Mouse (Mus musculus): ENCODE measurements around the gene Ints1.

Ints1 gene

GRCm38 (mm10) chr5:139799801-139800590, 24.5 kb upstream of the Ints1 start:
- DNase-seq (ENCODE audit: low spot score in 2 of 2): no peak

DNA sequence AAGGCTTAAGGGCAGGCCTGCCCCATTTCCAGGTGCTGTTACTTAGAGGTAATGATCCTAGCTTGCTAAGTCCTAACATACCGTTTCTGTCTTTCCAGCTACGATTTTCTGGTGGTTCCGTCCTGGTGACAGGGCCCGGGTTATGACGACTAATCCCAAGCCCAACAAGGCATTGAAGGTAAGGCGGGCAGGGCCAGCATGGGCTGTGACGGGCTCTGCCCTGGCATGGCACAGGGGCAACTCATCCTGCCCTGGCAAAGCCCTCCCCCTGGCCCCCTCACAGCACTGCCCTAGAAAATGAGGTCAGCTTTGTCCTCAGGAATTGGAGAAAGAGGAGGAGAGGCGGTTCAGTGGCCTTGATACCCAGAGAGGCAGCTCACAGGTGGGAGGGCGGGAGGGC, 23.6 kb upstream of the Ints1 start:
- no peak for DNase-seq (ENCODE audit: low spot score in 2 of 2)

DNA sequence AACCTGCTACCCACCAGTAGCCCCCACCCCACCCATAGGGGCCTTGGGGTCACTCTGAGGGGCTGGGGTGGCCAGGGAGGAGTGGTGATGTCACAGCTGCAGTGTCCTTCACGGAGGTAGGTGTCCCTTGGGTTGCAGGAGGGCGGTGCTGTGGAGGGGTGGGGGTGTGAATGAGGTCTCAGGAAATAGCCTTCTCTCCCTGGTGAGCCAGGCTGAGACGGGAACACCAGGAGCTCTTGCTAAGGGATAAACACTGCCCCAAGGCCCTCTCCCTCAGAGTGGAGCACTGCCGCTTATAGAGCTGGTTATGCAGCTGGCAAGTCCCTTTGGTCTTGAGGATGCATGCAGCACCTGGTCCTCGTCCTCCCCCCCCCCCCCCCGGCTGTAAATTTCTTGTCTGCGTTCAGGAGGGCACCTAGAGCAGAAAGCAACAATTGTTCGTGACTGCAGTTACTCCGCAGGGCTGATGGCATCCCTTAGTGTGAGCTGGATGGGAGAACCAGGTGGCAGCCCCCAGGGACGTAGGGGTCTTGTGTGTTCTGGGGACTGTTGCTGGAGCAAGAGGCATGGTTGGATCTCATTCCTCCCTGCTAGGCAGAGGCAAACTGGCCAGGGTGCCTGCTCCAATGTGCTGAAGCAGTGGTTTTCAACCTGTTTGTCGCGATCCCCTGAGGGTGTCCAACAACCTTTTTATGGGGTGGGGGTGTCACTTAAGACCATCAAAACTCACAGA, 22.9 kb upstream of the Ints1 start:
- no peak for DNase-seq (ENCODE audit: low spot score in 2 of 2)

GRCm38 (mm10) chr5:139797473-139798167, 22.1 kb upstream of the Ints1 start:
- peak; percentile 64 to 68 for DNase-seq (ENCODE audit: low spot score in 2 of 2)

GRCm38 (mm10) chr5:139796900-139797299, 21.4 kb upstream of the Ints1 start:
- peak; percentile 56 to 63 for DNase-seq (ENCODE audit: low spot score in 2 of 2)

- DNase-seq (ENCODE audit: low spot score in 2 of 2): no peak
Measured at GRCm38 (mm10) chr5:139796001-139796620, 20.6 kb upstream of the Ints1 start.

DNA sequence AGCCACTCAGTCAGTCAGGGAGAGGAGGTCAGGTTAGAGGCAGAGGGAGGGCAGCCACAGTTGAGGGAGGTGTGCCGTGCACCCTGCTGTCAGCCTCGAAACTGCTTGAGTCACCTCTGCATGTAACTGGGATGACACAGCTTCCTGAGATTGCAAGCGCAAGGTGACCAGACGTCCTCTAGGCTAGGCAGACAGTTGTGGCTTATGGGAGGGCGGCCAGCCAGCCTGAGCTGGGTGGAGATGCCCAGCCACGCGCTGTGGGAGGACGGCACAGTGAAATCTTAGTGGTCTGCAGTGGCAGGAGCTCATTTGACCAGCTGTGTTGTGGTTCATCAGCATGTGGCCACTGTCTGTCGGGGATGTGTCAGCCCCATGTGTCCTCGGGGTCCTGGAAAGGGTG, 19.5 kb upstream of the Ints1 start:
- DNase-seq (ENCODE audit: low spot score in 2 of 2): no peak

- DNase-seq (ENCODE audit: low spot score in 2 of 2): no peak
Measured at GRCm38 (mm10) chr5:139794137-139794536, 18.7 kb upstream of the Ints1 start.

DNA sequence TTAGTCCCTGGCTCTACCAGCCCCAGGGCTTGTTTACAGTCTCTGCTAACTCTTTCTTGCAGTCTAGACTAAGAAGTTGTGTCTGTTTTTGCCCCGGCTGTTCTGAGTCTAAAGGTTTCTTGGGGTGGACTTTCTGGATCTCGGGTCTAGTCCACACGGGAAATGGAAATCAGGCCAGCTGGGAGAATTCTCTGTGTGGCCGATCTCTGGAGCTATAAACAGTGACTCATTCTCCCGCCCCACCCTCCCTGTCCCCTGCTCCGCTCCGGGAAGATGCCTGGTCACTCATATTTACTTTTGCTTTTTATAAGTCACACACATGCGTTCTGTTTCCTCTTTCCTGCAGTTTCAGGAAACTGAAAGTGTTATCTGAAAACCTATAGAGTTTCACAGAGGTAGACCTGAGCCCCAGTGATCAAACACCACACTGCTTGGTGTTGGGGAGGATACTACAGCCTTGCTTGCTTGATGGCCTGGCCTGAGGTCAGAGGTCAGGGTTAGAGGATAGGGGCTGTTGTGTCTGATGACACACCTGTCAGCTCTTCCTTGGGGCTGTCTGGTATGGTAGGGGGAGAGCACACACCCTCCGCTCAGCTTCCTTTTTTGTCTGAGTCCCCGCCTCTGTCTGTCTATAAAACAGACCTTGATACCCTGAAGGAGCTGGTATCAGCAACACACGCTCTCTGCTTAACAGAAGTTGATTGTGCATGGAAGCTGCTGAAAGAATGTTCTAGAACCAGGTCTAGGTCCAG, 18.0 kb upstream of the Ints1 start:
- no peak for DNase-seq (ENCODE audit: low spot score in 2 of 2)

DNA sequence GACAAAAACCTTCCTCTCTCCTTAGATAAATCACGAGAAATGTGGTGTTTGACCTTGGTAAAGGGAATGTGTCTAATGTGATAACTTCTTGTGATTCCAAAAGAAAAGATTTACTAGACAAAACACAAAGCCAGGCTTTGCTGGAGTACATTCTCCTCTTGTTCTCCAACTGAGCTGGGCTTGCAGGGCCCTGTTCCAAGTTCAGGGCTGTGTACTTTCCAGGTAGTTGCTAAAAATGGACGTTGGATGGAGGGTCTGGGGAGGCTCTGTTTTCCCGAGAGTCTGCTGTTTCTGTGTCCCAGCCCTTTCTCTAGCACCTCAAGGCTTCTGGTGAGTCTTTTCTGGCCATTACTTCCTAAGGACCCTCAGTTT, 17.5 kb upstream of the Ints1 start:
- no peak for DNase-seq (ENCODE audit: low spot score in 2 of 2)

GRCm38 (mm10) chr5:139792159-139792775, 16.8 kb upstream of the Ints1 start:
- DNase-seq (ENCODE audit: low spot score in 2 of 2): no peak

DNA sequence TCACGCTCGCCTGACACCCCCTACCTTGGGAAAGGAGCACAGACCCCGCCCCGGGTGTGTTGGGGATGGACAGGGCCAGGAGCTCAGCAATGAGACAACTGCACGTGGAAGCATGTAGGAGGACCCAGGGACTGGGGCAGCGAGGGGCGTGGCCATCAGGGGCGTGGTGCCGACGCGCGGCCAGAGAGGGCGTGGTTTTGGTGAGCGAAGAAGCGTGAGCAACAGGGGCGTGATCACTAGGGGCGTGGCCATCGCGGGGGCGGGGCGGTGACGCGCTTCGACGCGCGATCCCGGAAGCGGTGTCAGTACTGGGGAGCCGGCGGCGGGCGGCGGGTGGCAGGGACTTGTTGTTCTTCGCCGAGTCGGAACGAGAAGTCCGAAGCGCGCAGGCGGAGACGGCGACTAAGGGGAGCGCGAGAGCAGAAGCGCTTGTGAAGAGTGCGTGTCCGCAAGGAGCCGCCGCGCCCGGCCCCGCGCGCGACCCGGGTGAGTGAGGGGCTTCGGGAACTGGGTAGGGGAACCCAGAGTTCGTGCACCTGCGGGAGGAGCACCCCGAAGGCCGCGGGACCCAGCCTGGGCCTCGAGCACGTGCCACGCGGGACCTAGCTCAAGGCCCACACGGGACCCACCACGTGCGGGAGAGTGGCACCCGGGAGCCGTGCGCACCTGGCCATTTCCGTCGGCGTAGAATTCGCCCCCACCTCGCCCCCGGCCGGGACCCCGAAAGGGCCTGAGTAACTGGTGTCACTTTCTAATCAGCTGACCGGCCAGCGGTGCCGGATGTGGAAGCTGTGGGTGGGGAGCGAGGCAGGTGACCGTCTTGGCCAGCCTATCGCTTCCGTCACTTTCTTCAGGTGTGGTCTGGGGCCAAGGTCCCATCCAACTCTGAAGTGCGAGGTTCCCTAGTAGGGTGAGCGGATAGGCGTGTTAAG, 16.0 kb upstream of the Ints1 start, which contains the start of gene Mafk:
Gene Mafk (plus strand): TSS at position 287 of the 932 bp plus-strand sequence.
- peak; percentile 90 for DNase-seq (ENCODE audit: low spot score in 2 of 2)

DNA sequence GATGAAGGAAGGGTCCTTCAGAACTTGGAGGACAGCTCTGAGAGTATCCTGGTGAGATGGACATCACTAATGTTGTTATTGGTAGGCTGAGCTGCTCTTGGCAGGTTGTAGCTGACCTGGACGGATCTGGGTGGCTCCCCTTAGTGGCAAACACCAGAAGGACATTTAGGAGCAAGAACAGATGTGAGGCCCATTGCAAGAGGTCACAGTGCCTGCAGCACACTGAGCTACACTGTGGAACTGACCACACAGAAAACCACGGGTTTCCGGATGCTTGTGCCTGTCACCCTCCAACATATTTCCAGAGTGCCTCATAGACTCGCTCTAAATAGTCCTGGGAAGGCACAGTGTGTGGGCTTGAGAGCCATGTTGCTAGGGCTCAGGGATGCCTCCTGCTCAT, 14.0 kb upstream of the Ints1 start:
- no peak for DNase-seq (ENCODE audit: low spot score in 2 of 2)

- no peak for DNase-seq (ENCODE audit: low spot score in 2 of 2)
Measured at GRCm38 (mm10) chr5:139781406-139781805, 5.9 kb upstream of the Ints1 start.

DNA sequence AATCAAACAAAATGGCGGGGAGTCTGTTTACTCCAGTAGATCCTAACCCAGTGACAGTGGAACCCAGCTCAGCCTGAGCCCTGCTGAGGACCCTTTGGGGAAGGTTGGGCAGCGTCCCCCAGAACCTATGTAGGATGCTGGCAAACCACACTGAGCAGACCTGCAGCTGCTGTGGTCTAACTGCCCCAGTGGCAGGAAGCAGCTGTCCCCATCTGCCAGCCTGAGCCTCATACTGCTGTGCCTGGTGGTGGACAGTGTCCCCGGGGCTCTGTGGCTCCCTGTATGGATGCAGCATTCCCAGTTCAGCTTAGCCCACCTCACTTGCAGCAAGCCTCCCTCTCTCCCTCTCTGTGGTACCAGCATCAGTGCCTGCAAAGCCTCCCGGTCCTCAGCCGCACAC, 1.5 kb upstream of the Ints1 start:
- DNase-seq (ENCODE audit: low spot score in 2 of 2): no peak

- DNase-seq (ENCODE audit: low spot score in 2 of 2): no peak
Measured at GRCm38 (mm10) chr5:139768216-139768615, 7.3 kb downstream of the Ints1 start.

DNA sequence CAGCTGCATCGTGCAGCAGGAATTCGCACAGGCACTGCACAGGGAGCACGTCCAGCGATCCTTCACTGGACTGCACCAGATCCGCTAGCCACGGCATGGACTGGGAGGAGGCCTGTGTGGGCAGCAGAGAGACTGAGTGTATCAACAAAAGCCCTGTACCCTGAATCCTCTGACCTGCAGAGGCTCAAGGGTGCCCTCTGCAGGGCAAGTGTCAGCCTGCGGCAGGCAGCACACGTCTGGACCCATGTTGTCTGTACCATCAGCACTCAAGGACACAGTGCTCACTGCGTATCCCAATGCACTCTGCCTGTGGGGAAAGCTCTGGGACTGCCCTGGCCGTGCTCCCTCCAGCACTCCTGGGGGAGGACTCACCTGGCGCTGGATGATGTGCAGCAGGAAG, 11.2 kb downstream of the Ints1 start:
- DNase-seq (ENCODE audit: low spot score in 2 of 2): no peak

- peak; percentile 79 to 83 for DNase-seq (ENCODE audit: low spot score in 2 of 2)
Measured at GRCm38 (mm10) chr5:139758096-139758495, 17.4 kb downstream of the Ints1 start.

- no peak for DNase-seq (ENCODE audit: low spot score in 2 of 2)
Measured at GRCm38 (mm10) chr5:139756586-139756985, 18.9 kb downstream of the Ints1 start.

DNA sequence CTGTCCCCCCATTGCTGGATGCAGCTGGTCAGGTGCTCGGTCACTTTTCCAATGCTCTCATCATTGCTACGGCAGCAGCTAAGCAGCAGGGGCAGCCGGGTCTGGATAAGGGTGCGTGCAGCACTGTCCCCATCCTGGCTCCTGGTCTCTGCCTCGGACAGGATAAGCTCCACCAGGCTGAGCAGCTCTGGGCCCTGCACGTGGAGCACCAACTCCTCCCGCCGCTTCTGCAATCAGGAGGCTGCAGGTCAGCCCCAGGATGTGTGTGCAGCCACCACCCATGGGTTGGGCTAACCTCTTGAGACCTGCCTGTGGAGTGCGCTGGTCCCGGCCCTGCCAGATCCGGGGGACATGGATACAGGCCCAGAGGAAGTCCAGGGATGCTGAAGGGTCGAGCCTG, 19.3 kb downstream of the Ints1 start:
- no peak for DNase-seq (ENCODE audit: low spot score in 2 of 2)

Data from right cerebral cortex, postnatal 36 days (tissue).